Mouse (Mus musculus) embryonic facial prominence, embryonic 12.5 days (tissue): ENCODE data around the gene Efhb. TPM values are rescaled to one million over a fixed set of nuclear protein-coding genes. Genes with fewer than 3 reads are reported as not detected.

Experiments used
- polyA plus RNA-seq: library from polyadenylated mRNA; unstranded; fragments of >200 nt; fragmentation: Nextera tagmentation; extraction: Ambion mirVana; gene quantifications from 2 replicates; pipeline ENCODE4 v1.2.1, GENCODE M21; 2016

Efhb gene
- polyA plus RNA-seq, 1 experiment from 2014 or later: 0.54 TPM

Other genes with a start within 250 kb of the Efhb start
- 93.0 and 100 TPM in 2 replicates for gene Rab5a, start 15.9 kb upstream of the Efhb start, polyA plus RNA-seq
- gene Pp2d1, start 76.1 kb upstream of the Efhb start, polyA plus RNA-seq: 0.41 and 0.52 TPM in 2 replicates
- 2.3 and 2.7 TPM in 2 replicates for gene Kat2b, start 103.5 kb upstream of the Efhb start, polyA plus RNA-seq
- gene Sgo1, start 226.0 kb upstream of the Efhb start, polyA plus RNA-seq: 33.3 and 39.2 TPM in 2 replicates